Mouse (Mus musculus): ENCODE results near the gene Gm49388. TPM values are rescaled to one million over a fixed set of nuclear protein-coding genes. Genes with fewer than 3 reads are reported as not detected.

The Gm49388 gene
- polyA plus RNA-seq, 1 experiment from 2014 or later = not detected

- Histone ChIP-seq H3K27ac (no peak overlapping the region), H3K9ac (no peak overlapping the region), H3K4me1 (no peaks in the 10 kb centered on the region), H3K36me3 (peaks cover 21% of the 10 kb centered on the region), H3K27me3 (no peaks in the 10 kb centered on the region), H3K9me3 (no peaks in the 10 kb centered on the region), H3K4me2 (no peak overlapping the region), H3K4me3 (no peak overlapping the region)
- 57% methylated on average over 5 of the region's 5 CpGs for WGBS
- no peak for ATAC-seq (ENCODE audit: insufficient number of reproducible peaks, insufficient read depth, low FRiP score, low TSS enrichment, low read depth)
Measured at GRCm38 (mm10) chr7:127850906-127851305, 65.5 kb downstream of the Gm49388 start.

Other genes with a start within 250 kb of the Gm49388 start
- 7.0 and 8.1 TPM in 2 replicates for gene Tmem265, start 224.2 kb upstream of the Gm49388 start, polyA plus RNA-seq (2015; fragmentation: Nextera tagmentation; extraction: Ambion mirVana)
- gene Phkg2, start 212.3 kb upstream of the Gm49388 start, polyA plus RNA-seq (2015; fragmentation: Nextera tagmentation; extraction: Ambion mirVana) = 39.7 and 40.6 TPM in 2 replicates
- gene Ccdc189, start 197.0 kb upstream of the Gm49388 start, polyA plus RNA-seq (2015; fragmentation: Nextera tagmentation; extraction: Ambion mirVana) = 8.8 and 12.1 TPM in 2 replicates
- 51.2 and 58.1 TPM in 2 replicates for gene Rnf40, start 196.8 kb upstream of the Gm49388 start, polyA plus RNA-seq (2015; fragmentation: Nextera tagmentation; extraction: Ambion mirVana)
- 15.8 and 18.8 TPM in 2 replicates for gene Zfp629, start 169.8 kb upstream of the Gm49388 start, polyA plus RNA-seq (2015; fragmentation: Nextera tagmentation; extraction: Ambion mirVana)
- gene Bcl7c, start 76.7 kb upstream of the Gm49388 start, polyA plus RNA-seq (2015; fragmentation: Nextera tagmentation; extraction: Ambion mirVana) = 78.0 and 96.8 TPM in 2 replicates
- 29.8 and 32.6 TPM in 2 replicates for gene Ctf1, start 72.9 kb upstream of the Gm49388 start, polyA plus RNA-seq (2015; fragmentation: Nextera tagmentation; extraction: Ambion mirVana)
- 0.60 and 0.69 TPM in 2 replicates for gene Ctf2, start 53.4 kb upstream of the Gm49388 start, polyA plus RNA-seq (2015; fragmentation: Nextera tagmentation; extraction: Ambion mirVana)
- gene Fbxl19, start 41.1 kb upstream of the Gm49388 start, polyA plus RNA-seq (2015; fragmentation: Nextera tagmentation; extraction: Ambion mirVana) = 7.5 and 8.7 TPM in 2 replicates
- gene Orai3, start 15.8 kb upstream of the Gm49388 start, polyA plus RNA-seq (2015; fragmentation: Nextera tagmentation; extraction: Ambion mirVana) = 16.4 and 19.0 TPM in 2 replicates
- 27.0 and 33.2 TPM in 2 replicates for gene Setd1a, start 8.9 kb upstream of the Gm49388 start, polyA plus RNA-seq (2015; fragmentation: Nextera tagmentation; extraction: Ambion mirVana)
- 15.0 and 15.2 TPM in 2 replicates for gene Hsd3b7, start 15.0 kb downstream of the Gm49388 start, polyA plus RNA-seq (2015; fragmentation: Nextera tagmentation; extraction: Ambion mirVana)
- 61.0 and 73.1 TPM in 2 replicates for gene Stx4a, start 38.7 kb downstream of the Gm49388 start, polyA plus RNA-seq (2015; fragmentation: Nextera tagmentation; extraction: Ambion mirVana)
- gene Stx1b, start 38.9 kb downstream of the Gm49388 start, polyA plus RNA-seq (2015; fragmentation: Nextera tagmentation; extraction: Ambion mirVana) = 7.4 and 8.7 TPM in 2 replicates
- 11.4 and 12.3 TPM in 2 replicates for gene Zfp646, start 90.6 kb downstream of the Gm49388 start, polyA plus RNA-seq (2015; fragmentation: Nextera tagmentation; extraction: Ambion mirVana)
- gene Zfp668, start 91.2 kb downstream of the Gm49388 start, polyA plus RNA-seq (2015; fragmentation: Nextera tagmentation; extraction: Ambion mirVana) = 24.9 and 28.2 TPM in 2 replicates
- 1.4 and 1.5 TPM in 2 replicates for gene Prss53, start 105.4 kb downstream of the Gm49388 start, polyA plus RNA-seq (2015; fragmentation: Nextera tagmentation; extraction: Ambion mirVana)
- not detected in 2 replicates for gene Gm21974, start 109.8 kb downstream of the Gm49388 start, polyA plus RNA-seq (2015; fragmentation: Nextera tagmentation; extraction: Ambion mirVana)
- gene Vkorc1, start 110.0 kb downstream of the Gm49388 start, polyA plus RNA-seq (2015; fragmentation: Nextera tagmentation; extraction: Ambion mirVana) = 136 and 137 TPM in 2 replicates
- gene Bckdk, start 118.5 kb downstream of the Gm49388 start, polyA plus RNA-seq (2015; fragmentation: Nextera tagmentation; extraction: Ambion mirVana) = 83.2 and 96.8 TPM in 2 replicates
- gene Kat8, start 126.9 kb downstream of the Gm49388 start, polyA plus RNA-seq (2015; fragmentation: Nextera tagmentation; extraction: Ambion mirVana) = 45.6 and 52.3 TPM in 2 replicates
- 8.7 and 14.0 TPM in 2 replicates for gene Prss8, start 144.5 kb downstream of the Gm49388 start, polyA plus RNA-seq (2015; fragmentation: Nextera tagmentation; extraction: Ambion mirVana)
- gene Prss36, start 161.1 kb downstream of the Gm49388 start, polyA plus RNA-seq (2015; fragmentation: Nextera tagmentation; extraction: Ambion mirVana) = 10.5 and 10.6 TPM in 2 replicates
- gene Fus, start 181.8 kb downstream of the Gm49388 start, polyA plus RNA-seq (2015; fragmentation: Nextera tagmentation; extraction: Ambion mirVana) = 540 and 577 TPM in 2 replicates
- 34.3 and 39.2 TPM in 2 replicates for gene Pycard, start 208.3 kb downstream of the Gm49388 start, polyA plus RNA-seq (2015; fragmentation: Nextera tagmentation; extraction: Ambion mirVana)
- 0.18 TPM in 1 of 2 replicates, not detected in the other for gene Trim72, start 218.3 kb downstream of the Gm49388 start, polyA plus RNA-seq (2015; fragmentation: Nextera tagmentation; extraction: Ambion mirVana)

Data from embryonic facial prominence, embryonic 13.5 days (tissue).